ENCODE assay signal across 26 mouse cellular contexts in the genomic region with DNA sequence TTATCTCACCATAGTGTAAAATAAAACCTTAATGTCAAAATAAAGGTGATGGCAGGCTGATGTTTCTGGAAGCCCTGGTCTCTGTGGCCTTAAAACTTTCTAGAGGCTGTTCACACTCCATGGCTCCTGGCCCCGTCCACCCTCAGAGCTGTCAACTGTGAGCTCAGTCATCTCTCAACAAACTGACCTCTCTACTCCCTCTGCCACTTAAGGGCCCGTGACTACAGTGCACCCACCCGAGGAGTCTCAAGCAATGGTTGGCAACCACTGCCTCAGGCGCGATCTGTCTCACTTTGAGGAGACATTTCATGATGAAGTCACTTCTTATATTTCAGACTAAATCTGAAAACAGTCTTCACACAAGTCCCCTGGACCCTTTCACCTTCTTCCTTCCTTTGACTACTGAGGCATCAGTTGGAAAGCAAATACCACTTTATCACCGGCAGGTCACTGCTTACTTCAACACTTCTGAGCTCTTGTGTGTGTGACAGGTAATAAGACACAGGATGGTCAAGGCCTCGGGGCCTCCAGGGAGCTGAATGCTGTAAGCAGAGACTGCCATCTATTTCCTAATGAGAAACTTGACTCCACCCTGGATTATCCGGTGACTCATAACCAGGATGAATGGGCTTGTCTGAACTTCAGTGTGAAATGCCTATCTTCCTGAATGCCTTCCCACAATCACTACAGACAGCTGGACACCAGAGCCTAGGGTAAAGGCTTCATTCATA. TPM values are rescaled to one million over a fixed set of nuclear protein-coding genes. Genes with fewer than 3 reads are reported as not detected.
DNase-seq lines count a peak whose midpoint lies in the region; ATAC-seq and TF ChIP-seq lines count a peak whose summit lies in the region.
"Had no signal": no experiment of that assay in that cellular context is flagged by ENCODE, and none has a peak within 500 bp of the region (broad histone marks: within the 10 kb centered on the region; RNA-seq: fewer than 3 reads in every experiment).

No protein-coding gene starts in this region.

- no peak for TF ChIP-seq POLR2A in kidney, adult 2 months (IDR thresholded peaks at IDR 0.05; ENCODE audit: low read depth, low read length)

- H3K4me3 ChIP-seq in kidney, embryonic 14.5 days (ENCODE audit: low read length): no peak overlapping the region
- H3K4me3 ChIP-seq in kidney, adult 2 months (ENCODE audit: insufficient read depth, low read depth, low read length): no peak overlapping the region
- no peak overlapping the region for H3K4me3 ChIP-seq in C2C12 (ENCODE audit: insufficient read depth, poor library complexity, severe bottlenecking)
- no peak overlapping the region for H3K4me3 ChIP-seq in stomach, postnatal 0 days (ENCODE audit: low read depth, low read length)
- H3K4me3 ChIP-seq: forebrain, embryonic 12.5 days; heart, embryonic 12.5 days; limb, embryonic 10.5 days had no signal

- H3K79me3 ChIP-seq in C2C12 (ENCODE audit: low read depth): no peaks in the 10 kb centered on the region

- no peaks in the 10 kb centered on the region for H3K79me2 ChIP-seq in C2C12 (ENCODE audit: control insufficient read depth, insufficient read depth)

- H3K9me3 ChIP-seq in kidney, embryonic 14.5 days (ENCODE audit: control insufficient read depth, low read length): no peaks in the 10 kb centered on the region
- no peaks in the 10 kb centered on the region for H3K9me3 ChIP-seq in stomach, postnatal 0 days (ENCODE audit: control insufficient read depth, low read length)
- H3K9me3 ChIP-seq: forebrain, embryonic 12.5 days; heart, embryonic 12.5 days; limb, embryonic 10.5 days had no signal

- WGBS in kidney, embryonic 14.5 days: 63% methylated on average over 8 of the region's 8 CpGs
- WGBS in kidney, adult 2 months: 58% methylated on average over 8 of the region's 8 CpGs
- 72% methylated on average over 8 of the region's 8 CpGs for WGBS in stomach, postnatal 0 days

- H3K27ac ChIP-seq in kidney, embryonic 14.5 days (ENCODE audit: low read depth, low read length): no peak overlapping the region
- H3K27ac ChIP-seq in kidney, adult 2 months (ENCODE audit: insufficient read depth, low read depth, low read length): no peak overlapping the region
- H3K27ac ChIP-seq in stomach, postnatal 0 days (replicated peaks): 0 out of 2 replicates have a peak overlapping the region, but pooled peaks have one; percentile 13
- H3K27ac ChIP-seq: forebrain, embryonic 12.5 days; limb, embryonic 10.5 days; macrophage had no signal

- peak; percentile 83 for ATAC-seq in kidney, embryonic 14.5 days (ENCODE audit: low FRiP score, low TSS enrichment)
- ATAC-seq in stomach, postnatal 0 days (ENCODE audit: low FRiP score, low TSS enrichment): peak; percentile 64
- ATAC-seq in frontal cortex, adult (ENCODE audit: low TSS enrichment): no peak
- ATAC-seq: activated CD4-positive, CD25-positive, alpha-beta regulatory T cell, adult 4 months; CD4-positive, CD25-positive, alpha-beta regulatory T cell, adult 4 months; lung, postnatal 0 days; midbrain, embryonic 16.5 days had no signal

- H3K27me3 ChIP-seq in kidney, embryonic 14.5 days (ENCODE audit: control insufficient read depth, insufficient read depth, low read length): no peaks in the 10 kb centered on the region
- H3K27me3 ChIP-seq in kidney, adult 2 months (replicated peaks; ENCODE audit: control insufficient read depth, insufficient read depth, low read length): no peaks in the 10 kb centered on the region
- H3K27me3 ChIP-seq in C2C12 (ENCODE audit: control insufficient read depth, insufficient read depth, insufficient read length): no peaks in the 10 kb centered on the region
- no peaks in the 10 kb centered on the region for H3K27me3 ChIP-seq in stomach, postnatal 0 days (ENCODE audit: control insufficient read depth, insufficient read depth, low read length)
- H3K27me3 ChIP-seq: forebrain, embryonic 12.5 days; heart, embryonic 12.5 days had no signal

- TF ChIP-seq CTCF in kidney, adult 2 months (conservative IDR thresholded peaks at IDR 0.05; ENCODE audit: insufficient read depth, insufficient read length, low read depth, low read length): no peak
- TF ChIP-seq CTCF in C2C12 (IDR thresholded peaks at IDR 0.05; ENCODE audit: control insufficient read depth, insufficient read depth, insufficient read length): no peak
- no peak for TF ChIP-seq CTCF in stomach, postnatal 0 days (IDR thresholded peaks at IDR 0.05; ENCODE audit: low read depth)

- peaks cover 38% of the 10 kb centered on the region for H3K36me3 ChIP-seq in kidney, embryonic 14.5 days (ENCODE audit: control insufficient read depth, insufficient read depth, low read length)
- H3K36me3 ChIP-seq in kidney, adult 2 months (ENCODE audit: control insufficient read depth, insufficient read depth, low read length): peaks cover 3% of the 10 kb centered on the region
- peaks cover 65% of the 10 kb centered on the region for H3K36me3 ChIP-seq in C2C12 (ENCODE audit: control insufficient read depth, insufficient read depth)
- H3K36me3 ChIP-seq in stomach, postnatal 0 days (ENCODE audit: control insufficient read depth, insufficient read depth, low read length): peaks cover 10% of the 10 kb centered on the region; the same call in 1 of the 2 replicates

- H3K9ac ChIP-seq in kidney, embryonic 14.5 days (ENCODE audit: low read depth, low read length): no peak overlapping the region
- H3K9ac ChIP-seq in stomach, postnatal 0 days (ENCODE audit: low read length): no peak overlapping the region
- H3K9ac ChIP-seq: forebrain, embryonic 12.5 days; heart, embryonic 12.5 days had no signal

- H3K4me1 ChIP-seq in kidney, embryonic 14.5 days (ENCODE audit: control insufficient read depth, insufficient read depth, low read length): no peaks in the 10 kb centered on the region
- H3K4me1 ChIP-seq in kidney, adult 2 months (ENCODE audit: control insufficient read depth, insufficient read depth, low read length): no peaks in the 10 kb centered on the region
- H3K4me1 ChIP-seq in stomach, postnatal 0 days (replicated peaks; ENCODE audit: control insufficient read depth, insufficient read depth): no peaks in the 10 kb centered on the region
- H3K4me1 ChIP-seq: forebrain, embryonic 12.5 days; heart, embryonic 12.5 days; limb, embryonic 10.5 days had no signal

- no peak overlapping the region for H3K4me2 ChIP-seq in kidney, embryonic 14.5 days (replicated peaks; ENCODE audit: low read depth, low read length)
- no peak overlapping the region for H3K4me2 ChIP-seq in stomach, postnatal 0 days (replicated peaks; ENCODE audit: low read depth)
- H3K4me2 ChIP-seq: forebrain, embryonic 12.5 days; heart, embryonic 12.5 days had no signal

- TF ChIP-seq EP300 in stomach, postnatal 0 days (optimal IDR thresholded peaks at IDR 0.05): no peak

- DNase-seq in kidney, adult 2 months: no peak
- DNase-seq in NIH3T3 (ENCODE audit: low read depth): peak; percentile 78
- no peak for DNase-seq in stomach, postnatal 0 days (ENCODE audit: low spot score)
- DNase-seq in layer of hippocampus, postnatal 25 days (ENCODE audit: extremely low spot score in 1 of 2, low spot score in 1 of 2): no peak
- DNase-seq: adrenal gland, postnatal 36 days; cerebellum, adult 9-11 months; gastrocnemius, postnatal 10 days; heart, adult 18-20 months; heart, postnatal 10 days; kidney, postnatal 10 days; liver; thymus, postnatal 14 days had no signal

- H3ac ChIP-seq in C2C12 (ENCODE audit: control insufficient read depth, insufficient read length, low read depth): no peak overlapping the region

TF ChIP-seq in C2C12, 6 proteins besides CTCF, POLR2A, EP300 and RAD21:
- TF ChIP-seq MAX (IDR thresholded peaks at IDR 0.05): no peak
- peak; percentile 61 for TF ChIP-seq MYOD1 (IDR thresholded peaks at IDR 0.05; ENCODE audit: control insufficient read depth, insufficient read length, low read depth)
- no peak for TF ChIP-seq FOSL1 (IDR thresholded peaks at IDR 0.05; ENCODE audit: insufficient read depth, low read length, poor library complexity, severe bottlenecking)
- no peak for TF ChIP-seq USF1 (IDR thresholded peaks at IDR 0.05; ENCODE audit: low read depth)
- peak; percentile 69 for TF ChIP-seq CEBPB (IDR thresholded peaks at IDR 0.05; ENCODE audit: low read depth)
- no peak for TF ChIP-seq MYOG (IDR thresholded peaks at IDR 0.05; ENCODE audit: control insufficient read depth, extremely low read depth, insufficient read length)

RNA-seq across cellular contexts. Expression of a gene that starts 20.5 kb away (rescaled TPM):
- 17.3 and 19.6 TPM in 2 replicates for polyA plus RNA-seq in kidney, embryonic 14.5 days (2014; fragmentation: Nextera tagmentation; extraction: Ambion mirVana)
- 5.6 and 6.0 TPM in 2 replicates for polyA plus RNA-seq in kidney, adult 2 months (2012; rRNA removed)
- 2.6 TPM for polyA plus RNA-seq in C2C12 (2012; fragmentation: generic; extraction: Trizol)
- 24.5 and 24.7 TPM in 2 replicates for polyA plus RNA-seq in stomach, postnatal 0 days (2015; fragmentation: Nextera tagmentation; extraction: Ambion mirVana)
- total RNA-seq in layer of hippocampus, postnatal 25 days (2021): 10 to 100 TPM; 12.9 to 15.4 TPM

RNA-seq across cellular contexts. Expression of a gene that starts 21.0 kb away (rescaled TPM):
- 18.3 and 30.8 TPM in 2 replicates for polyA plus RNA-seq in kidney, embryonic 14.5 days (2014; fragmentation: Nextera tagmentation; extraction: Ambion mirVana)
- polyA plus RNA-seq in kidney, adult 2 months (2012; rRNA removed): 2.6 and 4.4 TPM in 2 replicates
- 15.6 TPM for polyA plus RNA-seq in C2C12 (2012; fragmentation: generic; extraction: Trizol)
- polyA plus RNA-seq in stomach, postnatal 0 days (2015; fragmentation: Nextera tagmentation; extraction: Ambion mirVana): 11.7 TPM in 2 replicates
- total RNA-seq in layer of hippocampus, postnatal 25 days (2021): 10 to 100 TPM; 19.9 to 27.6 TPM

RNA-seq across cellular contexts. Expression of a gene that starts 21.1 kb away (rescaled TPM):
- 110 and 122 TPM in 2 replicates for polyA plus RNA-seq in kidney, embryonic 14.5 days (2014; fragmentation: Nextera tagmentation; extraction: Ambion mirVana)
- polyA plus RNA-seq in kidney, adult 2 months (2012; rRNA removed): 4.6 and 5.5 TPM in 2 replicates
- polyA plus RNA-seq in C2C12 (2012; fragmentation: generic; extraction: Trizol): 39.9 TPM
- 62.2 and 68.5 TPM in 2 replicates for polyA plus RNA-seq in stomach, postnatal 0 days (2015; fragmentation: Nextera tagmentation; extraction: Ambion mirVana)
- 10 to 100 TPM; 29.4 to 31.6 TPM for total RNA-seq in layer of hippocampus, postnatal 25 days (2021)

RNA-seq across cellular contexts. Expression of a gene that starts 43.1 kb away (rescaled TPM):
- 0.12 TPM in 1 of 2 replicates, not detected in the other for polyA plus RNA-seq in kidney, embryonic 14.5 days (2014; fragmentation: Nextera tagmentation; extraction: Ambion mirVana)
- polyA plus RNA-seq in kidney, adult 2 months (2012; rRNA removed): not detected in 2 replicates
- 0.07 TPM for polyA plus RNA-seq in C2C12 (2012; fragmentation: generic; extraction: Trizol)
- polyA plus RNA-seq in stomach, postnatal 0 days (2015; fragmentation: Nextera tagmentation; extraction: Ambion mirVana): 1.4 and 1.6 TPM in 2 replicates
- total RNA-seq in layer of hippocampus, postnatal 25 days (2021): not detected
- total RNA-seq: adrenal gland, postnatal 36 days; common myeloid progenitor, adult 5-6 weeks; gastrocnemius, postnatal 10 days; heart, adult 18-20 months; heart, postnatal 10 days; layer of hippocampus, adult 18-20 months had no signal
- polyA plus RNA-seq: activated CD4-positive, CD25-positive, alpha-beta regulatory T cell, adult 4 months; CD4-positive, CD25-positive, alpha-beta regulatory T cell, adult 4 months; heart, embryonic 12.5 days; macrophage; spleen, adult 2 months had no signal

RNA-seq across cellular contexts. Expression of a gene that starts 47.3 kb away (rescaled TPM):
- polyA plus RNA-seq in kidney, embryonic 14.5 days (2014; fragmentation: Nextera tagmentation; extraction: Ambion mirVana): 0.43 and 0.95 TPM in 2 replicates
- polyA plus RNA-seq in kidney, adult 2 months (2012; rRNA removed): 0.14 and 0.30 TPM in 2 replicates
- polyA plus RNA-seq in C2C12 (2012; fragmentation: generic; extraction: Trizol): 0.32 TPM
- 0.49 and 0.64 TPM in 2 replicates for polyA plus RNA-seq in stomach, postnatal 0 days (2015; fragmentation: Nextera tagmentation; extraction: Ambion mirVana)
- 1 to 10 TPM in 1 of 2 experiments, under 1 TPM in 1; 0.77 to 1.6 TPM for total RNA-seq in layer of hippocampus, postnatal 25 days (2021)
- total RNA-seq: common myeloid progenitor, adult 5-6 weeks; gastrocnemius, postnatal 10 days; heart, adult 18-20 months; heart, postnatal 10 days had no signal
- polyA plus RNA-seq: macrophage had no signal
